ENCODE assay signal across 25 mouse cellular contexts in genomic region chr4:54224572-54224971, GRCm38 (mm10).
"Had no signal": no experiment of that assay in that cellular context is flagged by ENCODE, and none has a peak within 500 bp of the region (broad histone marks: within the 10 kb centered on the region; RNA-seq: fewer than 3 reads in every experiment).

No protein-coding gene starts in this region.

- H3K9ac ChIP-seq: heart, embryonic 13.5 days; heart, embryonic 15.5 days; hindbrain, embryonic 13.5 days; hindbrain, embryonic 15.5 days; kidney, embryonic 15.5 days; limb, embryonic 12.5 days; limb, embryonic 15.5 days had no signal

- H3K36me3 ChIP-seq: heart, embryonic 13.5 days; heart, embryonic 15.5 days; hindbrain, embryonic 13.5 days; hindbrain, embryonic 15.5 days; kidney, embryonic 15.5 days; limb, embryonic 12.5 days; limb, embryonic 15.5 days had no signal

- H3K4me3 ChIP-seq: heart, adult 2 months; heart, embryonic 13.5 days; heart, embryonic 15.5 days; hindbrain, embryonic 13.5 days; hindbrain, embryonic 15.5 days; kidney, embryonic 15.5 days; limb, embryonic 12.5 days; limb, embryonic 15.5 days had no signal

- H3K27me3 ChIP-seq: heart, embryonic 13.5 days; heart, embryonic 15.5 days; hindbrain, embryonic 13.5 days; hindbrain, embryonic 15.5 days; kidney, embryonic 15.5 days; limb, embryonic 12.5 days; limb, embryonic 15.5 days had no signal

- ATAC-seq: hindbrain, postnatal 0 days; intestine, embryonic 16.5 days had no signal

- H3K27ac ChIP-seq: heart, adult 2 months; heart, embryonic 13.5 days; heart, embryonic 15.5 days; hindbrain, embryonic 13.5 days; hindbrain, embryonic 15.5 days; hindbrain, postnatal 0 days; kidney, embryonic 15.5 days; kidney, postnatal 0 days; limb, embryonic 12.5 days; limb, embryonic 15.5 days had no signal

- H3K4me2 ChIP-seq: heart, embryonic 11.5 days; heart, embryonic 13.5 days; heart, embryonic 15.5 days; hindbrain, embryonic 13.5 days; hindbrain, embryonic 15.5 days; kidney, embryonic 15.5 days; limb, embryonic 12.5 days; limb, embryonic 15.5 days had no signal

- H3K4me1 ChIP-seq: heart, embryonic 13.5 days; heart, embryonic 15.5 days; hindbrain, embryonic 13.5 days; hindbrain, embryonic 15.5 days; kidney, embryonic 15.5 days; limb, embryonic 12.5 days; limb, embryonic 15.5 days had no signal

- H3K9me3 ChIP-seq: heart, embryonic 13.5 days; heart, embryonic 15.5 days; hindbrain, embryonic 13.5 days; hindbrain, embryonic 15.5 days; kidney, embryonic 15.5 days; limb, embryonic 12.5 days; limb, embryonic 15.5 days had no signal

- DNase-seq: gastrocnemius, postnatal 14 days; gastrocnemius, postnatal 36 days; heart, adult 11 months; heart, adult 2 months; heart, postnatal 14 days; heart, postnatal 36 days; kidney, adult 11 months; kidney, adult 2 months; kidney, adult 9 months; kidney, postnatal 14 days; kidney, postnatal 36 days; layer of hippocampus, adult 9-11 months; layer of hippocampus, postnatal 36 days; left cerebral cortex, postnatal 4 days had no signal
